Mouse (Mus musculus) testis, adult 2 months (tissue): ENCODE measurements around the gene Mrpl2. TPM values are rescaled to one million over a fixed set of nuclear protein-coding genes. Genes with fewer than 3 reads are reported as not detected.

Experiments used
- H3K27ac ChIP-seq: fragments of 200-500 bp; 2 replicates; pipeline ENCODE4 v1.5.1; 2012; ENCODE audit warnings: low read depth, low read length; ENCODE audit not compliant: control insufficient read depth, insufficient read depth
- H3K27me3 ChIP-seq: fragments of 200-500 bp; 2 replicates; pipeline ENCODE4 v1.6.1; 2012; ENCODE audit warnings: mild to moderate bottlenecking, low read length, moderate library complexity; ENCODE audit not compliant: control insufficient read depth, insufficient read depth
- H3K36me3 ChIP-seq: fragments of 200-500 bp; 2 replicates; pipeline ENCODE4 v1.6.1; 2012; ENCODE audit warnings: mild to moderate bottlenecking, low read length; ENCODE audit not compliant: control insufficient read depth, insufficient read depth
- H3K4me1 ChIP-seq: fragments of 200-500 bp; 2 replicates; pipeline ENCODE4 v1.6.1; 2012; ENCODE audit warnings: low read length; ENCODE audit not compliant: control insufficient read depth, insufficient read depth
- H3K4me3 ChIP-seq: fragments of 200-500 bp; 2 replicates; pipeline ENCODE4 v1.5.1; 2012; ENCODE audit warnings: low read depth, mild to moderate bottlenecking, low read length, moderate library complexity, mixed read lengths; ENCODE audit not compliant: control insufficient read depth
- CTCF ChIP-seq: fragments of 200-500 bp; IDR thresholded peaks from 2 replicates; pipeline ENCODE4 v1.5.1; 2012; ENCODE audit warnings: low read depth, mild to moderate bottlenecking, inconsistent platforms, low read length, moderate library complexity; ENCODE audit not compliant: control insufficient read depth, insufficient read depth, insufficient replicate concordance
- POLR2A ChIP-seq: fragments of 200-500 bp; IDR thresholded peaks from 2 replicates; pipeline ENCODE4 v1.6.1; 2012; ENCODE audit warnings: low read depth, mild to moderate bottlenecking, inconsistent platforms, low read length, moderate library complexity; ENCODE audit not compliant: control insufficient read depth
- polyA plus RNA-seq: library from polyadenylated mRNA; depleted of rRNA; stranded (reverse); fragments of >200 nt; gene quantifications from 2 replicates; pipeline ENCODE4 v1.2.3, GENCODE M21; 2012

Gene Mrpl2
- polyA plus RNA-seq, 1 experiment = 25.5 TPM

DNA sequence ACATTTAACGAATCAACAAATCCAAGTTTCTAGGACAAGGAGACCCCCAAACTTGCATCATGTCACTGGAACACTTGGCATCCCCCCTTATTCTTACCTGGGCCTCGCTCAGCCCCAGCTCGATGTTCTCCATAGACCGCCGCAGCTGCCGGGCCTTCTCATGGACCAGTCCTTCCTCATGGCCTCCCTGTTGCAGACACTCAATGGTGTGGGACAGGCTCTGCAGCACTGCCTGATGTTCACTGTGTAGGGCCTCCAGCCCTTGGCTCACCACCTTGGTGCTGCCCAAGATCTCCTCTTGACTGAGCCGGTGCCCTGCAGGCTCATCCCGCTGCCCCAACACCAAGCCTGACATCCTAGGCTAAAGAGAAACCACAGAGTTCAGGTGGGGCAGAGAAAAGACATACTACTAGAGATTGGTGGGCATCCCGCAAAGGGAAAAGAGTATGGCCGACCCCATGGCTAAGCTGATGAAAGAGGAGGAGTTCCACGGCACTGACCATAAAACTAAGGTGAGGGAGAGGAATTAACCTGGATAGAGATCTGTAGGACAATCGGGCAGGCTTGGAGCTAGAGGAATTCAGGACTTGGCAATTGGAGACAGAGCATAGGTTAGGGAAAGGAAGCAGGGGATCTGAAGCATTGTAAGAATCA is 1.8 kb upstream of the Mrpl2 start:
- Histone ChIP-seq H3K4me3 (peak overlapping the region; percentile 90), H3K27me3 (no peaks in the 10 kb centered on the region), H3K27ac (no peak overlapping the region), H3K4me1 (peaks cover 3% of the 10 kb centered on the region), H3K36me3 (no peaks in the 10 kb centered on the region)
- TF ChIP-seq POLR2A (no peak), CTCF (no peak)

DNA sequence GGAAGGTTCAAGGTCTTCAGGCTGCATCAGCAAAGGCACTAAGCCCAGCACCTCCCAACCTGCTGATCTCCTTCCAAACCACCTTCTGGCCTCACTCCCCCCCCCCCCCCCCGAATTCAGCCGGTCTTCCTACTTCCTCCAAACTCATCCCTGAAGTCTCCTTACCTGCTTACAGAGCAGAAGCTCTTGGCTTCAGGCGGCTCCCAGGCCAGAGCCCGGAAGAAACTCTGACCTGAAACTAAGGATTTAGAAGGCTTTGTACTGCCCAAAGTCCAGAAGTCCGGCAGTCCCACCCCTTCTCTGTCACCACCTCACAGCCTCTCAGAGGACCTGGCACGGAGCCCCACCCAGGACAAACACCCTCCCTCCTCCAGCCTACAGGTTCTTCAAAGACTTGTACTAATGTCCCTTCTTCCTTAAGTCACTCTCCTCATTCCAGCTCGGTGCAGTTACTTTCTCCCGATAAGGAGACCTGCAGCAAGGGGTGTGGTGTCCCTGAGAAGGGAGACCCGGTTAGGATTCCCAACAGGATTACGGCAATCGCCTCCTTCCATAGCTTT is 1.0 kb upstream of the Mrpl2 start:
- H3K4me3 ChIP-seq = peak overlapping the region; percentile 90
- no peaks in the 10 kb centered on the region for H3K27me3 ChIP-seq
- H3K27ac ChIP-seq = peak overlapping the region; percentile 86
- no peaks in the 10 kb centered on the region for H3K36me3 ChIP-seq
- no peak for TF ChIP-seq POLR2A
- TF ChIP-seq CTCF = no peak
- H3K4me1 ChIP-seq = peaks cover 7% of the 10 kb centered on the region

DNA sequence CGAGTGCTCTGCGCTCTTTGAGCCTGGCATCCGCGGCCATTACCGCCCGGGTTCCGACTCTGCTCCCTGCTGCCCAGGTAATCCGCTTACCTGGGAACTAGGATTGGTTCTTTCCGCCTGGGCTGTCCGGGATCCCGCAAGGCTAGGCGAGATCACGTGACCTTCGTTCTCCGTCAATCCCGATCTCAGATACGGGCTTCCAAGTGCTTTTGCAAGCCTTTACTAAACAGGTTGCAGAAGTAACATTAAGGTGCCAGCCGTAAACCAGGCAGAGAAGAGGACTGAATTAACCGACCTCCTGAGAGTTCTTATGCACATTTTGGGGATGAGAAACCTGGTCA is 263 bp downstream of the Mrpl2 start:
- peak overlapping the region; percentile 25 for H3K27ac ChIP-seq
- H3K4me1 ChIP-seq = peaks cover 17% of the 10 kb centered on the region
- H3K4me3 ChIP-seq = peak overlapping the region; percentile 90
- H3K27me3 ChIP-seq = no peaks in the 10 kb centered on the region
- TF ChIP-seq CTCF (no peak), POLR2A (no peak)
- no peaks in the 10 kb centered on the region for H3K36me3 ChIP-seq

DNA sequence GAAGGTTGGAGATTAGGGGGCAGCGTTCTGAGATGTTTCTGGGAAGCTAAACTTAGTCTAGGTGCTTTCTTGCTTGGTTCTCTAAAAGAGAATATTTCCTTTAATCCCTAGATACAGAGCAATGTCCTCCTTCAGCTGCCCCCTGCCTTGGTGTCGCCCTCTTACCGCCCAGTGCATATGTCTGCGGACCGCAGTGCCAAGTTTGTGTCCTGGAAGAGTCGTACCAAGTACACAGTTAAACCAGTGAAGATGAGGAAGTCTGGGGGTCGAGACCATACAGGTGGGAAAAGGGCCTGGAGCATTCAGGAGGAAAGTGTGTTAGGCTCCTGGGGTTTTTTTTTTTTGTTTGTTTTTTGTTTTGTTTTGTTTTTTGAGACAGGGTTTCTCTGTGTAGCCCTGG is 1.2 kb downstream of the Mrpl2 start:
- Histone ChIP-seq H3K36me3 (no peaks in the 10 kb centered on the region), H3K4me1 (peaks cover 23% of the 10 kb centered on the region), H3K27me3 (no peaks in the 10 kb centered on the region), H3K27ac (no peak overlapping the region), H3K4me3 (no peak overlapping the region)
- TF ChIP-seq POLR2A (no peak), CTCF (no peak)

DNA sequence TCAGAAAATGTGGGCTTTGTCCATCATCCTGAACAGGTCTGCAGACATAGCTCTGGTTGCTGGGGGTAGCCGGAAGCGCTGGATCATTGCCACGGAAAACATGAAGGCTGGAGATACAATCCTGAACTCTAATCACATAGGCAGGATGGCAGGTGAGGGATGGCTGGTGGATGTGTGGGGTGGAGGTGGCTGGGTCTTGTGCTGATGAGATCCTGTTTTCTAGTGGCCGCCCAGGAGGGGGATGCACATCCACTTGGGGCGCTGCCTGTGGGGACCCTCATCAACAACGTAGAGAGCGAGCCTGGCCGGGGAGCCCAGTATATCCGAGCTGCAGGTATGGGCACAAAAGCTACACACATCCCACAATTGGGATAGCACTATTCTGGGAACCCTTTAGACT is 2.4 kb downstream of the Mrpl2 start:
- no peak overlapping the region for H3K4me3 ChIP-seq
- TF ChIP-seq CTCF (no peak), POLR2A (no peak)
- peaks cover 23% of the 10 kb centered on the region for H3K4me1 ChIP-seq
- H3K27me3 ChIP-seq = no peaks in the 10 kb centered on the region
- H3K27ac ChIP-seq = no peak overlapping the region
- no peaks in the 10 kb centered on the region for H3K36me3 ChIP-seq

DNA sequence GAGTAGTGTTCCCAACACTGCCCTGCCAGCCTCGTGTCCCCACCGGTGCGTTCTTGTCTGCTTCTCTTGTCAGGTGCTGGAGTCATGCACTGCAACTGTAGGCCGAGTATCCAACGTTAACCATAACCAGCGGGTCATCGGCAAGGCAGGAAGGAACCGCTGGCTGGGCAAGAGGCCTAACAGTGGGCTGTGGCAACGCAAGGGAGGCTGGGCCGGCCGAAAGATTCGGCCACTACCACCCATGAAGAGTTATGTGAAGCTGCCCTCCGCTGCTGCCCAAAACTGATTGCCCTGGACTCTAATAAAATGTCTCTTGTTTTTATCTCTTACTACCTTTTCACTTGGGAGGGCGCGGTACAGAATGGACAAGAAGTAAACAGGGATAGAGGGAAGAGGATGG is 3.8 kb downstream of the Mrpl2 start:
- Histone ChIP-seq H3K27ac (peak overlapping the region; percentile 52), H3K27me3 (no peaks in the 10 kb centered on the region), H3K4me1 (peaks cover 23% of the 10 kb centered on the region), H3K4me3 (peak overlapping the region; percentile 82), H3K36me3 (no peaks in the 10 kb centered on the region)
- TF ChIP-seq CTCF = no peak
- no peak for TF ChIP-seq POLR2A

DNA sequence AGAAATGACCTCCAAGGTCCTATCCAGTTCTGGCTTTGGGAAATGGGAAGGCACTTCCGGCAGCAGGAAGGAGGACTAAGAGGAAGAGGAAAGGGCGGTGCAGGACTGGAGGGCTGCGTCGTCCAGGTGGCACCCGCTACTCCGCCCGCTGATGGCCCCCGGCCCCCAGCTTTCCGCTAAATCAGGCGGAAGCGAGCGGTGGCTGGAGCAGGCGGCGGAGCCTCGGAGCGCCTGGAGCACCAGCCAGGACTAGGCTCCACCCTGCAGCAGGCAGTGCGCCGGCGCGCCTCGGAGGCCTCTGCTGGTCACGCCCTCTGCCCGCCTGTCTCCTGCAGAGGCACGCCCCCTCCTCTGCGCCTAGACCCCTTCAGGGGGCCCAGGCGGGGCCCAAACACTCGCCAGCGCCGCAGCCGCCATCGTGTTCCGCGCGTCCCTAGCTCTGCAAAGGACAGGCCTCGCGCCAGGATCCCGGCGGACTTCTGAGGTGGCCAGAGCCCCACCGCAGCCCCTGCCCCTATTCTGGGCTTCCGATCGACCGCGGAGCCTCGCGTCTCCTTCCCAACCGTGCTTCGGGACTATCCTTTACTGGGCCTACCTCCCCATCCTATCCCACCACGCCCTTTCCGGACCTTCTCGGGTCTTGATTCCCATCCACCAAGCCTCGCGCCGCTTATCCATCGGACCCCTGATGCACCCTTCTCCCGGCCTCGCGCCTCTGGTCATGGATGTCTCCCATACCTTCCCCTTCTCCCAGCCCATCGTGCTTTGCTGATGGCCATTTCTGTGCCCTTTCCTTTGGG is 4.4 kb downstream of the Mrpl2 start, which contains the start of gene Cul7:
Gene Cul7, plus strand, starts transcription at position 106 of the 800 bp plus-strand sequence.
- Histone ChIP-seq H3K27ac (peak within 1 kb of the TSS; percentile 61), H3K27me3 (no peaks in the 10 kb centered on the region), H3K4me3 (peak within 1 kb of the TSS; percentile 82), H3K4me1 (peaks cover 20% of the 10 kb centered on the region), H3K36me3 (no peaks in the 10 kb centered on the region)
- TF ChIP-seq CTCF (no peak), POLR2A (peak; percentile 61)
